Mouse (Mus musculus) liver, embryonic 11.5 days (tissue): Measurements from ENCODE around the gene Myo18b. TPM values are rescaled to one million over a fixed set of nuclear protein-coding genes. Genes with fewer than 3 reads are reported as not detected.

ENCODE experiments used
- ATAC-seq: fragments of 200-750 bp; cut with Nextera tagmentation; replicated peaks from 2 replicates; pipeline ENCODE4 v1.8.0; 2017; ENCODE audit warnings: moderate number of reproducible peaks, mild to moderate bottlenecking, moderate TSS enrichment, moderate library complexity; ENCODE audit not compliant: low FRiP score
- DNase-seq: peaks from one replicate; pipeline ENCODE4 v3.0.0-alpha.2; 2017; ENCODE audit warnings: low spot score
- H3K27ac ChIP-seq: fragments of 300-500 bp; sonication (generic); 2 replicates; pipeline ENCODE4 v1.5.1; 2014; ENCODE audit warnings: mild to moderate bottlenecking, low read depth, low read length, control low read depth
- H3K27me3 ChIP-seq: fragments of 300-500 bp; sonication (generic); replicated peaks from 2 replicates; pipeline ENCODE4 v1.6.1; 2014; ENCODE audit warnings: low read length, mixed read lengths; ENCODE audit not compliant: control insufficient read depth, insufficient read depth
- H3K36me3 ChIP-seq: fragments of 300-500 bp; sonication (generic); 2 replicates; pipeline ENCODE4 v1.6.1; 2014; ENCODE audit warnings: mild to moderate bottlenecking, low read length, moderate library complexity, mixed read lengths; ENCODE audit not compliant: control insufficient read depth, insufficient read depth
- H3K4me1 ChIP-seq: fragments of 300-500 bp; sonication (generic); replicated peaks from 2 replicates; pipeline ENCODE4 v1.6.1; 2014; ENCODE audit warnings: low read length, mixed read lengths; ENCODE audit not compliant: control insufficient read depth, insufficient read depth
- H3K4me2 ChIP-seq: fragments of 300-500 bp; sonication (generic); 2 replicates; pipeline ENCODE4 v1.6.1; 2014; ENCODE audit warnings: mild to moderate bottlenecking, control low read depth, moderate library complexity
- H3K4me3 ChIP-seq: fragments of 300-500 bp; sonication (generic); 2 replicates; pipeline ENCODE4 v1.5.1; 2014; ENCODE audit warnings: low read depth, low read length, control low read depth
- H3K9ac ChIP-seq: fragments of 300-500 bp; sonication (generic); 2 replicates; pipeline ENCODE4 v1.6.1; 2014; ENCODE audit warnings: low read depth, low read length, control low read depth
- H3K9me3 ChIP-seq: fragments of 300-500 bp; sonication (generic); 2 replicates; pipeline ENCODE4 v1.6.1; 2016; ENCODE audit warnings: low read length, inconsistent platforms, mixed read lengths; ENCODE audit not compliant: control insufficient read depth
- WGBS: fragments of 180-500 bp; shearing (Covaris S2); extraction: QIAGEN DNeasy Blood & Tissue Kit; methylation state at CpG from one replicate; pipeline ENCODE4 v1.1.7; 2014; 5-methylcytosine and 5-hydroxymethylcytosine counted together
- polyA plus RNA-seq: library from polyadenylated mRNA; unstranded; fragments of >200 nt; fragmentation: Nextera tagmentation; extraction: Ambion mirVana; gene quantifications from 2 replicates; pipeline ENCODE4 v1.2.1, GENCODE M21; 2014

The Myo18b gene
- polyA plus RNA-seq, 1 experiment from 2014 or later = 0.60 TPM

GRCm38 (mm10) chr5:112761415-112762075 lies 134.6 kb downstream of the Myo18b start:
- WGBS = 74% methylated on average over 3 of the region's 3 CpGs
- no peak for DNase-seq
- H3K27ac ChIP-seq = no peak overlapping the region

DNA sequence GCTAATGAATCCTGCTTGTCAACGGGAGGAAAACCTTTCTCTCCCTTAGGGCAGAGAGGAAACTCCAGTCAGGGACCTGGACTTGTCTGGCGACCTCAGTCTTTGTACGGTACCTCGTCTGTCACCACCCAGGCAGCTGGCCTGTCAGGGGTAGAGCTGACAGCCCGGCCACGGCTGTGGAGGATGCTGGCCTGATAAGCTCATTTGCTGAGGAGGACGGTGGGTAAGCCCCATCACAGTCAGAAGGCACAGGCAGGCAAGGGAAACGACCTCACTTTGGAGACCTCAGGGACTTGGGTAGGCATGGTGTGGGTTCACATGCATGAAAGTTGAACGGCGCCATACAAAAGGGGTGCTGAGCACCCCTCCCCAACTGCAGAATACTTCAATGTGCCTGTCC lies 140.6 kb downstream of the Myo18b start:
- Histone ChIP-seq H3K4me1 (no peaks in the 10 kb centered on the region), H3K27me3 (no peaks in the 10 kb centered on the region), H3K27ac (no peak overlapping the region), H3K4me2 (no peak overlapping the region), H3K9ac (no peak overlapping the region), H3K9me3 (no peaks in the 10 kb centered on the region), H3K4me3 (no peak overlapping the region), H3K36me3 (no peaks in the 10 kb centered on the region)
- ATAC-seq (no peak), DNase-seq (no peak)
- 21% methylated on average over 10 of the region's 10 CpGs for WGBS

More at GRCm38 (mm10) chr5:112761415-112762075, 134.6 kb downstream of the Myo18b start:
- Histone ChIP-seq H3K9me3 (no peaks in the 10 kb centered on the region), H3K4me1 (no peaks in the 10 kb centered on the region), H3K4me3 (no peak overlapping the region), H3K4me2 (no peak overlapping the region), H3K36me3 (no peaks in the 10 kb centered on the region), H3K9ac (no peak overlapping the region), H3K27me3 (no peaks in the 10 kb centered on the region)
- no peak for ATAC-seq

GRCm38 (mm10) chr5:112749634-112750033 lies 146.5 kb downstream of the Myo18b start:
- H3K4me1 ChIP-seq = no peaks in the 10 kb centered on the region
- H3K27me3 ChIP-seq = no peaks in the 10 kb centered on the region
- H3K9me3 ChIP-seq = no peaks in the 10 kb centered on the region
- 62% methylated on average over 5 of the region's 5 CpGs for WGBS
- H3K36me3 ChIP-seq = no peaks in the 10 kb centered on the region
- DNase-seq (no peak), ATAC-seq (no peak)
- no peak overlapping the region for H3K27ac ChIP-seq
- no peak overlapping the region for H3K9ac ChIP-seq
- no peak overlapping the region for H3K4me2 ChIP-seq
- H3K4me3 ChIP-seq = no peak overlapping the region

DNA sequence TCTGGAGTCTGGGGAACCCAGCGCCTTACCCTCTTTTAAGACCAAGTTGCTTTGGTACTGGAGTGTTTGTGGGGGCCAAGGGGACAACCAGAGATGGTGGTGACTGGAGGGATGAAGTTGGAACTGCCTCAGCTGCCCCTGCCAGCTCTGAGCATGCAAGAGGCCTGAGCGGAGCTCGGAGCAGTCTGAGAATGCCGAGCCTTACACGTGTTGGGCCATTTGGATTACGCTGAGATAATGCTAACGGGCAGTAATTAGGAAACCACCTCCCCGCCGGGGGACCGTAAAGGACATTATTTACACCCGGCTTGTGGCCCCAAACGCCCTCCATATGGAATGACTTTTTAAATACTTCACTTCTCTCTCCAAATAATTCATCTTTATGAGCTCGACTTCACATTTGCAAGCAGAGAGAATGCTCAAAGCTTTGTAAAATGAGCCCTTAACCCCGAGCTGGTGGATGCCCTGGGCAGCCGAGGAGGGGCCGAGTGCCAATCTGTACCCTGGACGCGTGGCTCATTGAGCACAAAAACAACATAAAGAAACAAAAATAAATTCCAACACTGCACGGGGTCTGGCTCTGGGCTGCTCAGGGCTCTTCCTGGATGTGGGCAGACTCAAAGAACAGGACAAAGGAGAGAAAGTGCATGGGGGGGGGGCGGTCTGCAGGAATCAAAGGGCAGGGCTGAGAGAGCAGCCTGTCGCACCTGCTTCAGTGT lies 148.0 kb downstream of the Myo18b start:
- no peak overlapping the region for H3K9ac ChIP-seq
- 46% methylated on average over 21 of the region's 21 CpGs for WGBS
- no peak overlapping the region for H3K4me2 ChIP-seq
- DNase-seq (no peak), ATAC-seq (no peak)
- no peaks in the 10 kb centered on the region for H3K27me3 ChIP-seq
- H3K4me1 ChIP-seq = no peaks in the 10 kb centered on the region
- no peaks in the 10 kb centered on the region for H3K9me3 ChIP-seq
- no peaks in the 10 kb centered on the region for H3K36me3 ChIP-seq
- H3K27ac ChIP-seq = no peak overlapping the region
- H3K4me3 ChIP-seq = no peak overlapping the region

- no peaks in the 10 kb centered on the region for H3K27me3 ChIP-seq
- H3K27ac ChIP-seq = no peak overlapping the region
- no peaks in the 10 kb centered on the region for H3K4me1 ChIP-seq
- ATAC-seq (no peak), DNase-seq (no peak)
- 53% methylated on average over 8 of the region's 8 CpGs for WGBS
- H3K36me3 ChIP-seq = no peaks in the 10 kb centered on the region
- H3K4me2 ChIP-seq = no peak overlapping the region
- no peak overlapping the region for H3K4me3 ChIP-seq
- no peak overlapping the region for H3K9ac ChIP-seq
- no peaks in the 10 kb centered on the region for H3K9me3 ChIP-seq
Observed at GRCm38 (mm10) chr5:112747306-112747930, 148.7 kb downstream of the Myo18b start.

DNA sequence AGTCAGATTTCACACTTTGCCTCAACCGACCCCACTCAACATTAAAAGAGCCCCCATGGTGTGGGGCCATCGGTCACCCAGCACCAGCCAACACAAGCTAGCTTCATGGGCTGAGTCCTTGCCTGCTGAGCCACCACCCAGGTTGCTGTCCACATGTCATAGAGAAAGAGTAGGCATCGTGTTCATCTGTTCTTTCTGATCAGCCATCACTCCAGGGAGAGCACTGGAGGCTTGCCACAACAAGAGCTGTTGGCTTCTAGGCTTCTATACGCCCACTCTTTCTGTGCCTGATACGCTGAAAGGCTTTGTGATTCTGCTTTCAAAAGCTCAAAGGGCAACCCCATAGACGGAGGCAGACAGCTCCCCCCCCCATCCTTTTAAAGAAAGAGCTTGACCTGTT lies 151.0 kb downstream of the Myo18b start:
- no peak for ATAC-seq

DNA sequence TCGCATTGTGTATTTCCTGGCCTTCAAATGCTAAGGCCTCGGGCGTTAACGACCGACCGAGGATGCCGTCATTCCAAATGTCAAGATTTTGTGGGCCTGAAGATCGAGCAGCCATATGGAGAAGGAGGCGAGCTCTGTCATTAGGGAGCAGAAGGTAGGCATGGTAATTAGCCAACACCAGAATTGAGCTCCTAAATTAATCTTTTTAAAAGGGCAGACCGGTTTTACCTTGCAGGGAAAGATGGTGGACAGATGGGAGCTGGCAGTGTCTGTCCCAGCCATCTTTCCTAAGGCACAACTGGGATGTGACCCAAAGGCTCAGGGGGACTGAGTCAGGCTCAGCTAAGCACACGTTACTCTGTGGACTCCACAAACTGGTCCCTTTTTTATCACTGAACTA lies 151.6 kb downstream of the Myo18b start:
- no peak overlapping the region for H3K4me2 ChIP-seq
- no peaks in the 10 kb centered on the region for H3K36me3 ChIP-seq
- H3K4me3 ChIP-seq = no peak overlapping the region
- no peak for ATAC-seq
- H3K9ac ChIP-seq = no peak overlapping the region
- H3K9me3 ChIP-seq = no peaks in the 10 kb centered on the region
- no peaks in the 10 kb centered on the region for H3K27me3 ChIP-seq
- WGBS = 77% methylated on average over 11 of the region's 11 CpGs
- no peak overlapping the region for H3K27ac ChIP-seq
- no peaks in the 10 kb centered on the region for H3K4me1 ChIP-seq
- DNase-seq = no peak

More for the DNA sequence above, 151.0 kb downstream of the Myo18b start:
- Histone ChIP-seq H3K4me2 (no peak overlapping the region), H3K9me3 (no peaks in the 10 kb centered on the region), H3K4me1 (no peaks in the 10 kb centered on the region), H3K27me3 (no peaks in the 10 kb centered on the region), H3K27ac (no peak overlapping the region), H3K4me3 (no peak overlapping the region), H3K9ac (no peak overlapping the region), H3K36me3 (no peaks in the 10 kb centered on the region)
- DNase-seq = no peak
- WGBS = 76% methylated on average over 6 of the region's 6 CpGs

GRCm38 (mm10) chr5:112743121-112743520 lies 153.0 kb downstream of the Myo18b start:
- ATAC-seq = no peak

More at GRCm38 (mm10) chr5:112743121-112743520, 153.0 kb downstream of the Myo18b start:
- DNase-seq = no peak
- WGBS = 74% methylated on average over 9 of the region's 9 CpGs
- Histone ChIP-seq H3K9ac (no peak overlapping the region), H3K27me3 (no peaks in the 10 kb centered on the region), H3K4me3 (no peak overlapping the region), H3K27ac (no peak overlapping the region), H3K9me3 (no peaks in the 10 kb centered on the region), H3K4me1 (no peaks in the 10 kb centered on the region), H3K4me2 (no peak overlapping the region), H3K36me3 (no peaks in the 10 kb centered on the region)
